Mouse (Mus musculus): Measurements from ENCODE around the gene Gm49721.
"Not testable (repeated sequence)": the region's sequence is repeated elsewhere in the genome, so short reads cannot be mapped to it uniquely, and the experiment has no call there.

DNA sequence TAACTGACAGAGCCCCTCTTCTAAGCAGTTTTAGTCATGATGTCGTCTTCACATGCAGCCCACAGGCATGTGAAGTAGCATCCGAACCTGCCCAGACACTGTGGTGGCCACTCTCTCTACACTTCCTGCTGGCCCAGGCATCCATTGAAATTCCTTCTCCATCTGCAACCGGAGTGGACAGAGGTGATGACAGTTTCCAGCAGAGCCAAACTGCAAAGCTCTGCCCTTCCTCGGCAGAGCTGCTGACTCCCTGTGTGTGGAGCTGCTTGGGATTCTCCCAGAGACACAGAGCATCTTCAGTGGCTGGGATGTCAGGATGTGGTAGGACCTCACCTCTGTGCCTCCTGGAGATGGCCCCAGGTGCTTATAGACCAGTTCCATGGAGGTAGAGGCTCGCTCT is 105.8 kb downstream of the Gm49721 start:
- not testable (repeated sequence) for TF ChIP-seq GATA1 (IDR thresholded peaks at IDR 0.05; ENCODE audit: borderline replicate concordance, low read length); FLI1 (IDR thresholded peaks at IDR 0.05; ENCODE audit: low read length)
